Mouse (Mus musculus): ENCODE data around the gene Cmtm4. TPM values are rescaled to one million over a fixed set of nuclear protein-coding genes. Genes with fewer than 3 reads are reported as not detected.

Gene Cmtm4
- total and polyA plus RNA-seq, 3 experiments: 0.05 TPM; not detected in 2

DNA sequence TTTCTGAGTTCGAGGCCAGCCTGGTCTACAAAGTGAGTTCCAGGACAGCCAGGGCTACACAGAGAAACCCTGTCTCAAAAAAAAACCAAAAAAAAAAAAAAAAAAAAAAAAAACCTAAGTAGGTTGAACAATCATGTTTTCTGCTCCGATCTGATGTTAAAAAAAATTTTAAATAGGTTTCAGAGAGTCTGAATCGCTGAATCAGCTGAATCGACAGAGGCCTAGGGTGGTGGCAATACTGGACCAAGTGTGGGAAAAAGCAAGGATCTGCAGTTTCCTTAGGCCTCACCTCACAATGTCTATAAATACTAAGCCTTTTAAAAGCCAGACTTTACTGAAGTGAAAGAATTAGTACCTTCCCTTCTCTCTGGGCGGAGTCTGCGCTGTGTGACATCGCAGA lies 2.5 kb downstream of the Cmtm4 start:
- Histone ChIP-seq H3K27me3 (ENCODE audit: insufficient read depth, low read length) (0 out of 2 replicates have a peak, but pooled peaks cover 3% of the 10 kb centered on the region), H3K9me3 (replicated peaks) (peaks cover 16% of the 10 kb centered on the region), H3K4me3 (ENCODE audit: low read depth, low read length) (no peak overlapping the region), H3K36me3 (replicated peaks) (no peaks in the 10 kb centered on the region), H3K4me1 (ENCODE audit: insufficient read depth, low read depth, low read length) (no peaks in the 10 kb centered on the region)
- TF ChIP-seq POLR2AphosphoS5 (IDR thresholded peaks at IDR 0.05; ENCODE audit: insufficient replicate concordance, low read depth, low read length): no peak
- TF ChIP-seq TAL1 (conservative IDR thresholded peaks at IDR 0.05; ENCODE audit: low read depth, low read length): no peak
- no peak for TF ChIP-seq GATA1 (IDR thresholded peaks at IDR 0.05; ENCODE audit: borderline replicate concordance, low read length)
- TF ChIP-seq CTCF (IDR thresholded peaks at IDR 0.05; ENCODE audit: low read depth, low read length): no peak
- no peak for TF ChIP-seq GATA2 (IDR thresholded peaks at IDR 0.05; ENCODE audit: borderline replicate concordance, low read depth, low read length)
- ATAC-seq (ENCODE audit: extremely low read depth, insufficient number of reproducible peaks, low FRiP score, poor library complexity, severe bottlenecking): no peak
- DNase-seq (ENCODE audit: low spot score): no peak

DNA sequence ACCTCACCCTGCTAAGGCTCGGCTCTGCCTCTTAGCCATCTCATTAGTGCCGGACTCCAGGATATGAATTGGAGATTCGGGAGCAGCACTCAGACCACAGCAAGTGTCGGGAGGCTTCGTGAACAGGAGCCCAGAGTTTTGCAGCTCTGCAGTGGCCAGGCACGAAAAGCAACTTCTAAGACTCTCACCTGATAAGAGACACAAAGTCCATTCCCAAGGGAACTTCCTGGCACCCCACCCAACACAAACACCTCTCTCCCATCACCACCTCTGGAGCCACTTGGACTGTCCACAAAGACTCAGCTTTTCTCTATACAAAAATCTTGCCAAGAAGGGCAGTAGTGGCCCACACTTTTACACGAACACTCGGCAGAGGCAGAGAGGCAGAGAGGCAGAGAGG lies 5.4 kb downstream of the Cmtm4 start:
- no peaks in the 10 kb centered on the region for H3K4me1 ChIP-seq (ENCODE audit: insufficient read depth, low read depth, low read length)
- H3K27me3 ChIP-seq (ENCODE audit: insufficient read depth, low read length): 0 out of 2 replicates have a peak, but pooled peaks cover 3% of the 10 kb centered on the region
- no peaks in the 10 kb centered on the region for H3K36me3 ChIP-seq (replicated peaks)
- no peak for ATAC-seq (ENCODE audit: extremely low read depth, insufficient number of reproducible peaks, low FRiP score, poor library complexity, severe bottlenecking)
- H3K4me3 ChIP-seq (ENCODE audit: low read depth, low read length): no peak overlapping the region
- DNase-seq (ENCODE audit: low spot score): no peak
- peaks cover 7% of the 10 kb centered on the region for H3K9me3 ChIP-seq (replicated peaks)
- TF ChIP-seq TAL1 (conservative IDR thresholded peaks at IDR 0.05; ENCODE audit: low read depth, low read length) (no peak), GATA2 (IDR thresholded peaks at IDR 0.05; ENCODE audit: borderline replicate concordance, low read depth, low read length) (no peak), GATA1 (IDR thresholded peaks at IDR 0.05; ENCODE audit: borderline replicate concordance, low read length) (no peak), POLR2AphosphoS5 (IDR thresholded peaks at IDR 0.05; ENCODE audit: insufficient replicate concordance, low read depth, low read length) (no peak)

DNA sequence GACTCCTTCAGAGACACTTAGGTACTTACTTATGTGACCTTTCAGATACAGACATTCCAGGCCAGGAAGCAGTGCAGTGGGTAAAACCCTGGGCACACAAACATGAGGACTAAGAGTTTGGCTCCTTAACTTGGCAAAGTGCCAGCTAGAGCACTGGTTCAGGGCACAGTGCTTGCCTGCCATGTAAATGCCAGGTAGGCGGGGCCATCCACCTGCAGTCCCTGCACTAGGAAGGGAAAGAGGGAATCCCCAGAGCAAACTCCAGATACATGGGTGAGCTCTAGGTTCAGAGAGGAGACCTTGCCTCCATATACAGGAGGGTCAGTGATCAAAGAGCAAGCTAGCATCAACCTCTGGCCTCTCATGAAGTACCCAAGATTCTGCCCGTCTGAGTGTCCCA lies 7.6 kb downstream of the Cmtm4 start:
- Histone ChIP-seq H3K4me3 (ENCODE audit: low read depth, low read length) (no peak overlapping the region), H3K36me3 (replicated peaks) (no peaks in the 10 kb centered on the region), H3K9me3 (replicated peaks) (no peaks in the 10 kb centered on the region), H3K4me1 (ENCODE audit: insufficient read depth, low read depth, low read length) (no peaks in the 10 kb centered on the region), H3K27me3 (ENCODE audit: insufficient read depth, low read length) (no peaks in the 10 kb centered on the region)
- TF ChIP-seq CTCF (IDR thresholded peaks at IDR 0.05; ENCODE audit: low read depth, low read length) (no peak), GATA2 (IDR thresholded peaks at IDR 0.05; ENCODE audit: borderline replicate concordance, low read depth, low read length) (no peak), GATA1 (IDR thresholded peaks at IDR 0.05; ENCODE audit: borderline replicate concordance, low read length) (no peak), TAL1 (conservative IDR thresholded peaks at IDR 0.05; ENCODE audit: low read depth, low read length) (no peak), POLR2AphosphoS5 (IDR thresholded peaks at IDR 0.05; ENCODE audit: insufficient replicate concordance, low read depth, low read length) (no peak)
- DNase-seq (ENCODE audit: low spot score) (no peak), ATAC-seq (ENCODE audit: extremely low read depth, insufficient number of reproducible peaks, low FRiP score, poor library complexity, severe bottlenecking) (no peak)

DNA sequence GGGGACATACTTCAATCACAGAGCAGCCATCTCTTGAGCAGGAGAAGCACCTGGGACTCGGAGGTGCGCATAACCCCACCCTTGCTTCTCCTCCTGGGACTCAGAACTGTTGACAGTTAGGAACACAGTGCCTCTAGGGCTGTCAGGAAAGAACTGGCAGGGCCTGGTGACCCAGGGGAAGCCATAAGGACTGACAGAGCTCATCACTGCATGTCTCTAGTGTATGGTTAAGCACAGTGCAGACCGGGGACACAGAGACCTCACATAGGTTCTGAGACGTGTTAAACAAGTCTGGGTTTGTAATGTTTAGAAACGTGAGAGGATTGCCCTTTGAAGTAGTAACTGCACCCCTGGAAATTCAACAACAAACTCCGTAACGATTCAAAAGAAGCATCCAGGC lies 8.1 kb downstream of the Cmtm4 start:
- Histone ChIP-seq H3K9me3 (replicated peaks) (no peaks in the 10 kb centered on the region), H3K36me3 (replicated peaks) (no peaks in the 10 kb centered on the region), H3K4me3 (ENCODE audit: low read depth, low read length) (no peak overlapping the region), H3K4me1 (ENCODE audit: insufficient read depth, low read depth, low read length) (no peaks in the 10 kb centered on the region), H3K27me3 (ENCODE audit: insufficient read depth, low read length) (no peaks in the 10 kb centered on the region)
- no peak for TF ChIP-seq CTCF (IDR thresholded peaks at IDR 0.05; ENCODE audit: low read depth, low read length)
- no peak for TF ChIP-seq GATA2 (IDR thresholded peaks at IDR 0.05; ENCODE audit: borderline replicate concordance, low read depth, low read length)
- TF ChIP-seq POLR2AphosphoS5 (IDR thresholded peaks at IDR 0.05; ENCODE audit: insufficient replicate concordance, low read depth, low read length): no peak
- DNase-seq (ENCODE audit: low spot score) (no peak), ATAC-seq (ENCODE audit: extremely low read depth, insufficient number of reproducible peaks, low FRiP score, poor library complexity, severe bottlenecking) (no peak)

- no peaks in the 10 kb centered on the region for H3K36me3 ChIP-seq (replicated peaks)
- H3K9me3 ChIP-seq (replicated peaks): no peaks in the 10 kb centered on the region
- no peaks in the 10 kb centered on the region for H3K27me3 ChIP-seq (ENCODE audit: insufficient read depth, low read length)
- no peak overlapping the region for H3K4me3 ChIP-seq (ENCODE audit: low read depth, low read length)
- DNase-seq (ENCODE audit: low spot score) (no peak), ATAC-seq (ENCODE audit: extremely low read depth, insufficient number of reproducible peaks, low FRiP score, poor library complexity, severe bottlenecking) (no peak)
- TF ChIP-seq TAL1 (conservative IDR thresholded peaks at IDR 0.05; ENCODE audit: low read depth, low read length) (no peak), GATA1 (IDR thresholded peaks at IDR 0.05; ENCODE audit: borderline replicate concordance, low read length) (no peak), CTCF (IDR thresholded peaks at IDR 0.05; ENCODE audit: low read depth, low read length) (no peak), GATA2 (IDR thresholded peaks at IDR 0.05; ENCODE audit: borderline replicate concordance, low read depth, low read length) (no peak), POLR2AphosphoS5 (IDR thresholded peaks at IDR 0.05; ENCODE audit: insufficient replicate concordance, low read depth, low read length) (no peak)
- H3K4me1 ChIP-seq (ENCODE audit: insufficient read depth, low read depth, low read length): no peaks in the 10 kb centered on the region
Measured at GRCm38 (mm10) chr8:104386693-104387092, 8.9 kb downstream of the Cmtm4 start.

GRCm38 (mm10) chr8:104383977-104384376 lies 11.6 kb downstream of the Cmtm4 start:
- Histone ChIP-seq H3K27me3 (ENCODE audit: insufficient read depth, low read length) (peaks cover 2% of the 10 kb centered on the region; the same call in 1 of the 2 replicates), H3K9me3 (replicated peaks) (no peaks in the 10 kb centered on the region), H3K36me3 (replicated peaks) (no peaks in the 10 kb centered on the region), H3K4me1 (ENCODE audit: insufficient read depth, low read depth, low read length) (no peaks in the 10 kb centered on the region), H3K4me3 (ENCODE audit: low read depth, low read length) (no peak overlapping the region)
- no peak for DNase-seq (ENCODE audit: low spot score)
- no peak for ATAC-seq (ENCODE audit: extremely low read depth, insufficient number of reproducible peaks, low FRiP score, poor library complexity, severe bottlenecking)
- TF ChIP-seq POLR2AphosphoS5 (IDR thresholded peaks at IDR 0.05; ENCODE audit: insufficient replicate concordance, low read depth, low read length) (no peak), GATA2 (IDR thresholded peaks at IDR 0.05; ENCODE audit: borderline replicate concordance, low read depth, low read length) (no peak), TAL1 (conservative IDR thresholded peaks at IDR 0.05; ENCODE audit: low read depth, low read length) (no peak), CTCF (IDR thresholded peaks at IDR 0.05; ENCODE audit: low read depth, low read length) (no peak), GATA1 (IDR thresholded peaks at IDR 0.05; ENCODE audit: borderline replicate concordance, low read length) (no peak)

Data from G1E (cell line).